Mouse (Mus musculus): ENCODE results near the gene Zdhhc18.

The Zdhhc18 gene

DNA sequence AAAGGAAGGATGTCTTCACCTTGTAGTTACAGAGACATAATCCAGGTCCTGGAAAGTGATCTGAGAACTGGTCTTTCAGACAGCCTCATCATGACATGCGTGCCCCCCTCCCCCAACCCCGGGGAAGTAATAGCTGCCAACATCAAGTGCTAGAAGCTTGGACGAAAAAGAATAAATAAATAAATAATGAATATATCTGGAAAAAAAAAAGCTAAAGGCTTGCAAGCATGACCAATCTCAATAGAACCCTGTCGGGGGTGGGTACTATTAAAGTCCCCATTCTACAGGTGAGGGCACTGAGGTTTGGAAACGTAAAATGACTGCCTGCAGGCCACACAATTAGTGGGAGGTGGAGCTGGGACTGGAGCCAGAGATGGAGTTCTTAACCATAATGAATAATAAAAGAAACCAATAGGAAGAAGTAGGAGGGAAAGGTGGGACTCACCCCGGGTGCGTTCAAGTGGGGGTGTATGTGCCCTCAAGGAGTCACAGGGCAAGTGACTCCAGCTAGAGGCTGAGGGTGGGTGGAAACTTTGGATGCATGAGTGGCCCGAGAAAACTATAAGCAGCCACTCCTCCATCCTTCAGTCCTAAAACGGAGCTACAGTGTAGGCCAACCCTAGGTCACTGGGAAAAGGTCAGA, 18.1 kb downstream of the Zdhhc18 start:
- in situ Hi-C loops (cut with MboI, MseI) = loop anchor here (10.0 kb wide), 1 partner anchor 1803 kb away; the partner anchor contains the start of gene Rcan3

DNA sequence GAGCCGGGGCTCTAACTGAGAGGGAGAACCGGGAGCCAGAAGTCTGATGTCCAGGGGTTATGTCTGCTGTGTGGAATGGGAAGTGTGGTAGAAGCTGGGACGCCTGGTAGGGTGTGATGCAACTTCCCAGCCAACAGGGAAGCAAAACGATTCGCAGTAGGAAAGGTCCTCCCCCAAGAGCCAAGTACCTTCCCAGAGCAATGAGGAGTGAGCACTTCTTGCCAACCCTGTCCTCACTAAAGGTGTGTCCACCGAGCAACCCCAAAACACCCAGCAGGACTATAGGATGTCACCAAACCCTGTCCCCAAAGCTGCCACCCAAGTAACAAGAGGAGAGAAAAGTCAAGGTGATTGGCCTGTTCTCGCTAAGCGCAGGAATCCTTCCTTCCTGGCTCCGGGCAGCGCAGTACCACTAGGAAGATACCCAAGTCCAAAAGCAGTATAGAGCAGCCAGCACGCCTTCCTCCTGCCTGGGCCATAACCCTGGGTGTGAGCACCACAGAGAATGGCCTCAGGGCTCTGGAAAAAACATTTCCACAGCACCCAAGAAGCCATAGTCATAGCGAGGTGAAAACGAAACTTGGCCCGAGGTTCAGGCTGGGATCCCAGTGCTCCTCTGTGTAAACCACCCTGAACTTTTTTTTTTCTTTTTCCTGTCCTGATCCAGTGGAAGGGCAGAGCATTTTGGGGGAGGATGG, 18.7 kb downstream of the Zdhhc18 start:
- in situ Hi-C loops (cut with MboI, MseI) = loop anchor here (10.0 kb wide), 1 partner anchor 1804 kb away; the partner anchor contains the start of gene Rcan3

DNA sequence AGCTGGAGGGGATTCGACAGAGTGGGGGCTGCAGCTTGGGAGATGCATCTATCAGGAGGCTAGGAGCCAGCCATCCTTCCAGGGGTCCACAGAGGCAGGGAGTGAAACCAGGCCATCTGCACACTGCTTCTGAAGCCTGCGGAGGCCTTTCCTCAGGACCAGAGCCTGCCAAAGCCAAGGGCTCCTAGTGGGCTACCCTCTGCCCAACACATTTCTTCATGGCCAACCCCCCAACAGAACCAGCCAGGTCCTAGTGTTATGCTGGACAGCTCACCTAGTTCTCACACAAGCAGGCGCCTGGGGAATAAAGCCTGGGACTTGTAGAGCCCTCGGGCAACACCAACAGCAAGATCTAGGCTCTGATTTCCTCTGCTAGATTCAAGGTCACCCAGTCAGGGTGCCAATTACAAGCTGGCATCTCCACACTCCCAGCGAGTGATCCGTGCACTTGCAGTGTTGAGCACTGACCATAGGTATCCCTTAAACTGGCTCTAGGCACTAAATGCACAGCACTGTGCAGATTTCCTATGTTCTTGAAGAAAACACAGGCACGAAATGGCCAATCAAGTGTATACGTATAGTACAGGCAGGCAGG, 19.5 kb downstream of the Zdhhc18 start:
- in situ Hi-C loops (cut with MboI, MseI) = loop anchor here (10.0 kb wide), 1 partner anchor 1804 kb away; the partner anchor contains the start of gene Rcan3

DNA sequence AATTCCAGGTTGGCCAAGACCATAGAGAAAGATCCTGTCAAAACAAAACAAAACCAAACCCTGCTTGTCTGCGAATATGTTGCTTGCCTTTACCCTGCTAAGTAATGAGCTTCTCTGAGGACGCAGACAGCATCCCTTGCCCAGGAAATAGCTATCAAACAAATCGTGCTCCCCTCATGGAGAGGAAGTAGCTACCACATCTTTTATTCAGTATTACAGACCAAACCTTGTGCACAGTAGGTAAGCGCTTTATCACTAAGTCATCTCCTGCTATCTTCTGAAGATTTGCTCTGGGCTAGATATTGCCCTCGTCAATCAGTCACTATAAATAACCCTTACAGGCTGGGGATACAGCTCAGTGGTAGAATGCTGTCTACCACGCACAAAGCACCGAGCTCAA, 20.8 kb downstream of the Zdhhc18 start:
- in situ Hi-C loops (cut with MboI, MseI) = loop anchor here (10.0 kb wide), 1 partner anchor 496 kb away; the partner anchor contains the start of gene Sh3bgrl3

DNA sequence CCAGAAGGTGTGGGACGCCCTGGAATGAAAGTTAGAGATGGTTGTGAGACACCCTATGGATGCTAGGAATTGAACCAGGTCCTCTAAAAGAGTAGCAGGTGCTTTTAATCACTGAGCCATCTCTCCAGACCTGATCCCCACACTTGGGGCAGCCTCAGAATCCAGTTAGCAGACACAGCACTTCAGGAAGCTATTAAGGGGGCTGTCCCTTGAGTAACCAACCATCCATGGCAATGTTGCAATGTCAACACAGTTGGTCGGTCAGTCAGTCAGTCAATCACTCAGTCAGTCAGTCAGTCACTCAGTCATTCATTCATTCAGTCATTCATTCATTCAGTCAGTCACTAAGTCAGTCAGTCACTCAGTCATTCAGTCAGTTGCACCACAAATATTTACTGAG, 21.4 kb downstream of the Zdhhc18 start:
- in situ Hi-C loops (cut with MboI, MseI) = loop anchor here (10.0 kb wide), 1 partner anchor 496 kb away; the partner anchor contains the start of gene Sh3bgrl3

DNA sequence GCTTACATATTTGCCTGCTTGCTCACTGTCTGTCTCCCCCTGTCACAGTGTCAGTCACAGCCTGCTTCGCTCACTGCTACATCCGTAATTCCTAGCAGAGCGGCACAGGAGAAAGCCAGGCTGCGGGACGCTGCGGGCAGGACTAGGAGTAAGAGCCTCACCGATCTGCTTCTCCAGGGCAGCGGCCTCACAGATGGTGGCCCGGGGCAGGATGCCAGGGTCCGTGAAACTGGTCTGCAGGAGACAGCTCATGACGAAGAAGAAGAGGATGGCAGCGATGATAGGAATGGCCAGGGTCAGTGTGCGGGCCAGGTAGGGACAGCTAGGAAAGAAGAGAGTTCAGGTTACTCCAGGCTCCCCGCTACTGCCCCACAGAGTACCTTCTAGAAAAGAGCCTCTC, 22.9 kb downstream of the Zdhhc18 start:
- in situ Hi-C loops (cut with MboI, MseI) = loop anchor here (10.0 kb wide), 1 partner anchor 498 kb away; the partner anchor contains the start of gene Sh3bgrl3

DNA sequence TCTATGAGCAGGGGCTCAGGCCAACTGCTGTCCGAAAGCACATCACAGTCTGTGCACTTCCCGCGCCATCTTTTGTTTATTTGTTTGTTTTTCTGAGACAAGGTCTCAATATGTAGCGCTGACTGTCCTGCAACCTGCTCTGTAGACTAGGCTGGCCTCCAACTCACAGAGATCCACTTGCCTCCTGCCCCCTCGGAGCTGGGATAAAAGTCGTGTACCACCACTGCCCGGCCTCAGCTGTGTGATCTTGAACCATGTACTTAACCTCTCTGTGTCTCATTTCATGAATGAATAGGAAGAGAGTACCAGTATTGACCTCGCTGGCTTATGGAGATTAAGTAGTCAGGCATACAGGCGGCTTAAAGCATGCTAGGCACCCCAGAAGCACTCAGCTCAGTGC, 23.3 kb downstream of the Zdhhc18 start:
- in situ Hi-C loops (cut with MboI, MseI) = loop anchor here (10.0 kb wide), 1 partner anchor 498 kb away; the partner anchor contains the start of gene Sh3bgrl3

DNA sequence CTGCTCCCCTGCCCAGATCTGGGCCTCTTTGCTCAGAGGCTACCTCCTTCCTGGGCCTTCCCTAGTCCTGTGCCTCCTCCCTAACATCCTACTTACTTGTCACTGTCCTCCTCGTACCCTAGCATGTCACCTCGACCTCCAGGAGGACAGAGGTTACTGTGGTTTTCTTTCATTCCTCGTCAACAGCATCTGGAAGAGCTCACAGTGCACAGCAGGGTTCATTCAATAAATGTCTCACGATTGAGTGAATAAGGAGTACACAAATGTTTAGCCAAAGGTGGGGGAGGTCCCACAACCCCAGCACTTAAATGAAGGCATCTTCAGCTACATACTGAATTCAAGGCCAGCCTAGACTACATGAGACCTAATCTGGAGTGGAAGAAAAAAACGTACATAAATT, 23.7 kb downstream of the Zdhhc18 start:
- in situ Hi-C loops (cut with MboI, MseI) = loop anchor here (10.0 kb wide), 1 partner anchor 499 kb away; the partner anchor contains the start of gene Sh3bgrl3

DNA sequence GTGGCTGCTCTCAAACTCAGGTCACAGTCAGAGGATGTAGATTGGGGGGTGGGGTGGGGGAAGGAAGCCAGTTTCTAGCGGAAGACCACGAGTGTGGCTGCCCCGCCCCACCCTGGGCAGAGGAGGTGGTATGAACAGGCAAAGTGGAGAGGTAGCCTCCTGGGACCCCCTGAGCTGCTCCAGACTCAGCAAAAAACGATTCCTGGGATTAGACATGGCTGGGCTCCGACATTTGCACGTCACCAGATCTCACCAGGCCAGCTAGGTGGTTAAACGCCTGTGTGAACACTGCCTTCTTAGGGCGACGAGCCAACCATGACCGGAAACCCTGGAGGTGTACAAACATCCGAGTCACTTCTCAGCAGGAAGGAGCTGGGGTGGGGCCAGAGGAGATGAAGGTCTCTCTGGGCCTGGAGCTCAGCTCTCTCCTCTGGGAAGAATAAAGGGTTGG, 24.3 kb downstream of the Zdhhc18 start:
- in situ Hi-C loops (cut with MboI, MseI) = loop anchor here (10.0 kb wide), 1 partner anchor 499 kb away; the partner anchor contains the start of gene Sh3bgrl3

DNA sequence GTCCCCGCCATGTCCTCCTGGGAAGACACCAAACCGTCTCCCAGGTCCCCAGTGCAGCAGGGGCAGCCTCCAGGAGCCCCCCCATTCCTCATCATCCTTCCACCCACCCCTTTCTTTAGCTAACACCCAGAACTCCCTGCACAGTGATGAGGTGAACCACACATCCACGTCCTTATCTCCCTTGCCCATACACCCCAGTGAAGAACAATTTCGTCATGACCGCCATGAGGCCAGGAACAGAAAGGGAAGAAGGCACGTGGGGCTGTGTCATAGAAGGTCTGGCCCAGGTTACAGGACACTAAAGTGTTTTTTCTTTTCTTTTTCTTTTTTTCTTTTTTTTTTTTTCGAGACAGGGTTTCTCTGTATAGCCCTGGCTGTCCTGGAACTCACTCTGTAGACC, 25.1 kb downstream of the Zdhhc18 start:
- in situ Hi-C loops (cut with MboI, MseI) = loop anchor here (10.0 kb wide), 1 partner anchor 500 kb away; the partner anchor contains the start of gene Sh3bgrl3

DNA sequence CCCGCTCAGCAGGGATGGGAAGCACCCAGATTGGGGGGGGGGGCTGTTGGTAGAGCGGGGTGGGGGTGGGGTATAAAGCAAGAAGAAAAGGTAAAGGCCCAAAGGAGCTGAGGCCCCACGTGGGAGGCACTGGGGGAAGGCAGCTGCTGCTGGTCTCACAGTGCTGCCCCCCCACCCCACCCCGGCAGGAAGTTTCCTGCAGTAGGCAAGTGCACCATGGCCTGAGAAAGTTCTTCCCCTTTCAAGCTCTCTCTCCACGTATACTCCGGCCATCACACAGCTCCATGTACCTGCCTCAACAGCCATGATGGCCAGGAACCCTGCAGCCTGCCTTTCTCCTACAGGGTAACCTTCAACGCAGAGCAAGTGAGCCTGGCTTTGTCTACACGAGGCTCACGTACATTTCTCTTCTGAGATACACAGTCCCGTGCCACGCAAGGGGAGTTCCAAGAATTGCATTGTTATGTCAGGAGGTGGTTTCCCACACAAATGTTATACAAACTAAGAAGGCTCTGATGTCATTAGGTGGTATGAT, 27.7 kb downstream of the Zdhhc18 start:
- in situ Hi-C loops (cut with MboI, MseI) = loop anchor here (10.0 kb wide), 1 partner anchor 503 kb away; the partner anchor contains the start of gene Sh3bgrl3

DNA sequence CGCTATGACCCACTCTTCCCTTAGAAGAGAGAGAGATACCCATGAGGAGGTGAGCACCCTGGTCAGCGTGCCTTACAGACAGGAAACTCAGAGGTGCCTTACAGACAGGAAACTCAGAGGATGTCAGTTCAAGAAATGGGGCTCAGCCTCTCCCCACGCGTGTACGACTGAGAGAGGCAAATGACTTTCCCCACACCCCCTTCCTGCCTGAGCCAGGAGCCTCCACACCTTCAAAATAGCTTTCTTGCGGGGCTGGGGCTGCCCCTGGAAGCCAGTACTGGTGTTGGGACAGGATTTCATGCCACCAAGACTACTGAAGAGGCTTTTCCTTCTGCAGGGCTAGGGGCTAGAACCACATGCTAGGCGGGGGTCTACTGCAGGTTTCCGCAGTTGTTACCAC, 29.3 kb downstream of the Zdhhc18 start:
- in situ Hi-C loops (cut with MboI, MseI) = loop anchor here (10.0 kb wide), 1 partner anchor 504 kb away; the partner anchor contains the start of gene Sh3bgrl3

DNA sequence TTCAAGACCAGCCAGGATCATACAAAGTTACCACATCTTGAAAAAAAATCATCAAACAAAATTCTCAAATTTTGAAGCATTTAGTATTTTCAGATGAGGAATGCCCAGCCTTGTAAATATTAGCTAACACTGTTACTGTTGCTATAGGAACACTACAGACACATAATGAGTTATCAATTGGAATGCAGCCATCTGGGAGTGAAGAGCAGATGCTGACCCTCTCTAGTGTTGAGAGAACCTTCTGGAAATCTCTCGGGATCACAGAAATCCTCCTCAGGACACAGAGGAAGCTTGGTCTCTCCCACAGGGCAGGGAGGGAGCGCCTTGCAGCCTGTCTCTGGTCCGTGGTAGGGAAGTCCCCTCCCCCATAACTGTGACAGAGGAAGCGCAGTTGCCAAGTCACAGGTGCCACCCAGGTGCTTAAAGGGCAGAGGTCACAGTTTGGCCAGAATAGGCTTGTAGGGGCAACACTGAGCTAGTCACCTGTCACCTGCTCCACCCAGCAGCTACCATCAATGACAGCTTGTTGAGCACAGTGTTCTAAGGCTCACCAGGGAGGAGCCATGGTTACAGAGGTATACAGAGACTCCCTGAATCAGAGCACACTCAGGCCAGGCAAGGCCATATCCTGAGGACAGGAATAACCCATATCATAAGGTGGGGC, 30.3 kb downstream of the Zdhhc18 start:
- in situ Hi-C loops (cut with MboI, MseI) = loop anchor here (10.0 kb wide), 1 partner anchor 505 kb away; the partner anchor contains the start of gene Sh3bgrl3

DNA sequence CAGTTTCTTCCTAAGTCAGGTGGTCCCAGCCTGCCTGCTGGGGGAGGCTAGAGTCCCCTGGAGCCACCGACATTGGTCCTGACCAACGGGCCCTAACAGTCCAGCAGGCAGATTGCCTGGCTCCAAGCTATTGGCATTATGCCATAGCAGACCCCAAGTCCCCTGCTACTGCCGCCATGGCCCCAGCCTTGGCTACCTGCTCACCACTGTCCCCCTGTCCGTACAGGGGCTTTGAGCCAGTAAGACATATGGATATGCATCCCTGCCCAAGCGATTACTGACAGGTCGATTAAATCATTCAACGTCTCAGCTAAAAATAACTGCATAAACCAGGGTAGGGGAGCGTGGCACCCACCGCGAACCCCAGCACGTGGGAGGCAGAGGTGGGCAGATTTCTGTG, 32.0 kb downstream of the Zdhhc18 start:
- in situ Hi-C loops (cut with MboI, MseI) = no loop called here

DNA sequence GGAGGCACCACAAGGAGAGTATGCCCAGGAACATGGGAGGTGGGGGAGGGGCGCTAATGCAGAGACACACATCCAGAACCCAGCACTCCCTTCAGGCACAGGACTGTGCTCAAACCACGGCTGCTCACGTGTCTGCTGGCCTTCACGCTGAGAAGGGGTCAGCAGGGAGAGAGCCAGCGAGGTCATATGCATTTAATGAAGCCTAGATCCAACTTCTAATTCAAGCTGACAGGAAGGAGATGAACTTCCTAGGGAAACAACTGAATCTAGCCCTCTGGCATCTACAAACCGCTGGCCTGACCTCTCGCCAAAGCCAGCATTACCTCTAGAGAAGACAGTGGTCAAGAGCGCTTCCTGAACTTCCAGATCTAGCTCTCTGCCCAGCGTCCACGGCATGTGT, 34.5 kb downstream of the Zdhhc18 start:
- in situ Hi-C loops (cut with MboI, MseI) = no loop called here

DNA sequence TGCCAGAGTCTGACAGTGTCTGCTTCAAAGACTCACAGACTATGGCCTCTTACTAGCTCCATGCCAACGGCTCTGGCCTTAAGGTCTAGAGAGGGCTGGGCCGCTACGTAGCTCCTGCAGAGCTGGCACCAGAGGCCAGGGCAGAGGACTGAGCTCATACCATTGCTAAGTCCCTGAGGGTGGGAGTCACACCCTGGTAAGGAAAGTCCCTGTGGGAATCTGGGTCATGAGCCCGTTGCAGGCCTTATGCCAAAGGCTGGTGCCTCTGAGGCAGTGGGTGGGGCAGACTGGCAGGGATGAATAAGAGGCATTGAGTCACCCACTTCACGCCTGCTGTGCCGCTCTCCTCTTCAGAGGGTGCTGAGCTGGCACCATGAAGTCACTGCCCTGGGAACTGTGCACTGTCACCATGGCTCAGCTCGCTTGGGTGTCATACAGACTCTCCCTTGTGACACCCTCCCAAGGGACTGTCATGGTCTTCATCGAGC, 35.6 kb downstream of the Zdhhc18 start:
- in situ Hi-C loops (cut with MboI, MseI) = no loop called here

DNA sequence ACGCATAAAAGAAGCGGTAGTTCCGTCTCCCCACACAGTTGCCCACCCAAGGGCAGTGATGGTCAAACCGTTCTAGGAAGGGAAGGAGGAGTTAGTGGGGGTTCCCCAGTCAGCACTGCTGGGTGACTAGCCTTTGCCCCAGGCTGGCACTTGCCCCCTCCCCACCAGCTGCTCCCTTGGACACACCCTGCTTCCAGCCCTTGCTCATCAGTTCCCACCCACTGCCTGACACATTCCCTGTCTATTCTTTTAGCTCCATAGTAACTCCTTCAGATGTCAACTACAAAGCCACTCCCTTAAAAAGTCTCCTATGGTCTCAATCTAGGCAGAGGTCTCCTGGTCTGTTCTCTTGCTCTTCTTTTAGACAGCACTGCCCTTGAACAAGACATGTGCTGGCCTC, 36.1 kb downstream of the Zdhhc18 start:
- in situ Hi-C loops (cut with MboI, MseI) = no loop called here

DNA sequence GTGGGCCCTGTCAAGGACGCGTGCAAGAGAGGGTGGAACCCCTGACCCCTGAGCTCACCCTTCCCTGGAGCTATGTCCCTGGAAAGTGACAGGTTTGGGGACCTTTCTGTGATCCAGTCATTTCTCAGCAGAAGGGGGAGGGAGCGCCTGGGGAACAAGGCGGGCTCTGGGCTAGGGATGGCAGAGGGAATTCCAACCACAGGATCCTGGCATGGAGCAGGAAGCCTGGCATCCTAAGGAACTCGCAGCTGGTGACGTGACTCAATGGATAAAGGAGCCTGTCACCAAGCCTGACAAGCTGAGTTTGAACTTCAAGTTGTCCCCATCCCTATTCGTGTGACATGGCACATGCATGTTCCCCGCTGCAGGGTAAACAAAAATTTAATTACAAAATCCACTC, 36.9 kb downstream of the Zdhhc18 start:
- in situ Hi-C loops (cut with MboI, MseI) = no loop called here

DNA sequence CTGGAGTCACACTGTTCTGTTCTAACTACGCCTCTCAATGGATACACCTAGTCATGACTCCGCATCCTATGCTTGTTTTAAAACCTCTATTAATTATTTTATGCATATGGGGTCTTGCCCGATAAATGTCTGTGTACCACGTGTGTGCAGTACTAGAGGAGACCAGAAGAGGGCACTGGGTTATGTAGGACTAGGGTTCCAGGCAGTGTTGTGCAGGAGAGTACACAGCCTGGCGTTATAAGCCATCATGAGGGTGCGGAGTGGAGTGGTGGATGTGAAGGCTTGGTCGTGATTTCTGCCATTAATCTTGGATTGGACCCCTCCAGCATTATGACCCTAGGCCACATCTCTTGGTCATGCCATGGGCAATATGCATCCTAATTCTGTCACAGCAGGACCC, 37.5 kb downstream of the Zdhhc18 start:
- in situ Hi-C loops (cut with MboI, MseI) = no loop called here

DNA sequence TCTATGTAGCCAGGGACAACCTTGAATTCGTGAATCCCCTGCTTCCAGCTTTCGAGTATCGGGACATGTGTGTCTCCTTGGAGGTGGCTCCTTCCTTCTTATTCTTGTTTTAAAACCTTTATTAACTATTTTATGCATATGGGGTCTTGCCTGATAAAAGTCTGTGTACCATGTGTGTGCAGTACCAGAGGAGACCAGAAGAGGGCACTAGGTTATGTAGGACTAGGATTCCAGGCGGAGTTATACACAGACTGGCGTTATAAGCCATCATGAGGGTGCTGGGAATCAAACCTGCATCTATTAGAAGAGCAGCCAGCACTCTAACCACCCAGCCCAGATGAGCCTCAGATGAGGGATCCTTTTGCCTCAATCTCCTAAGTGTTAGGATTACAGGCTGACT, 38.1 kb downstream of the Zdhhc18 start:
- in situ Hi-C loops (cut with MboI, MseI) = no loop called here

DNA sequence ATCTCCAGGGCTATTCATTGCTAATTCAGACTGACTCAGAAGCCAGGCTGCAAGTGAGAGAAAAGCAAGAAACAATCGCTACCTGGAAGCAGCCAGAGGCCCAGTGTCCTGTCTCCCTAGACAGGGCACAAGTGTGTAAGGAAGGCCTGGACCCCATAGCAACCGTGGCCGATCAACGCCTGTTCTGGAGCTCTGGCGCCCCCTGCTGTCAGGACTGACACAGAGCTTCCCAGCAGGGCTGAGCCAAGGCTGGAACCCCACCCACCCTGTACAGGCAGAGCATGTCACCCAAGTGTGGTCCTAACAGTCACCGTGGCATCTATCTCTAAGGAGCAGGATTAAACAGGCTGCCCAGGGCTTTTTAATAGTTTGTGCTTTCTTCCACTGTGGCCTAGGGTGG, 40.2 kb downstream of the Zdhhc18 start:
- in situ Hi-C loops (cut with MboI, MseI) = no loop called here

All from regulatory T cell (primary cell).